Mouse (Mus musculus) embryo, embryonic 11.5 days (tissue): ENCODE measurements around the gene Gm20388.
"Not testable (repeated sequence)": the region's sequence is repeated elsewhere in the genome, so short reads cannot be mapped to it uniquely, and the experiment has no call there.

Experiments
- DNase-seq: peaks from one replicate; pipeline ENCODE4 v3.0.0-alpha.2; 2012; ENCODE audit warnings: low read depth, low spot score

The Gm20388 gene

GRCm38 (mm10) chr8:122303451-122303850 lies 2392.8 kb downstream of the Gm20388 start:
- no peak for DNase-seq

GRCm38 (mm10) chr8:122304058-122304457 lies 2393.4 kb downstream of the Gm20388 start:
- DNase-seq = no peak

- no peak for DNase-seq
Measured at GRCm38 (mm10) chr8:122306660-122307399, 2396.2 kb downstream of the Gm20388 start.

GRCm38 (mm10) chr8:122307836-122308235 lies 2397.2 kb downstream of the Gm20388 start:
- no peak for DNase-seq

DNA sequence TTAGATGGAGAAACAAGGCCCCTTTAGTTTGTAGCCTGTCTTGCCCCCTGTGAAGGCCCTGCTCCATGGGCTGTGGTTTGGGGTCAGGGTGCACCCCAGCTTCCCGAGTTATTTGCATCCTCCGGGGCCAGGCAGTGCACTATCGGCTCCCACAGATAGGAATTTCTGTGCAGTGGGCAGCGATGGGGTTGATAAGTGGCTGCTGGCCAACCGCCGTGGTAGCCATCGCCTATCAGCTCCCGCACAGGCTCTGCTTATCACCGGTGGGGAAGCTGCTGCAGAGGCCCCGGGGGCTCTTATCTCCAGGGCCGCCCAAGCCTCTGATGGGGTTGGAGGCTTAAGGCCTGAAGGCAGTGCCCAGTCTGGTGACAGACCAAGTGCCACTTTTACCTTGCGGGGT lies 2398.6 kb downstream of the Gm20388 start:
- no peak for DNase-seq

DNA sequence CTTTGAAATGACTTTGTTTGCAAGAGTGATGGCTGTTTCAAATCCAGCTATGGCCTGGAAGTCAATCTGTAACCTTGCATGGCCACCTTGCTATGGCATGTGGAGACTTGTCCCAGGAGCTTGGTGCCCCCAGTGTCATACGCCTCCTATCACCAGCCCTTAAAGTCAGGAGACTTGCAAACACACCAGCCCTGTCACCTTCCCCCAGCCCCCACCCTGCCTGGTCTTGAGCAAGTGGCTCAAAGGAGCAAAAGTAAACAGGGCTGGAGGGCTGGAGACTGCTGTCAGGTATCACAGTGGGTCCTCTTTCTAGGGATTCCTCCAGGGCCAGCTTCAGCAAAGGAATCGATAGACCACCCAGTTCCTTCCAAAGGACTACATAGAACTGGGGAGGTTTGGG lies 2400.5 kb downstream of the Gm20388 start:
- DNase-seq = no peak

- no peak for DNase-seq
Measured at GRCm38 (mm10) chr8:122312553-122312952, 2401.9 kb downstream of the Gm20388 start.

GRCm38 (mm10) chr8:122313310-122313709 lies 2402.7 kb downstream of the Gm20388 start:
- no peak for DNase-seq

GRCm38 (mm10) chr8:122314899-122315496 lies 2404.4 kb downstream of the Gm20388 start:
- DNase-seq = no peak

DNA sequence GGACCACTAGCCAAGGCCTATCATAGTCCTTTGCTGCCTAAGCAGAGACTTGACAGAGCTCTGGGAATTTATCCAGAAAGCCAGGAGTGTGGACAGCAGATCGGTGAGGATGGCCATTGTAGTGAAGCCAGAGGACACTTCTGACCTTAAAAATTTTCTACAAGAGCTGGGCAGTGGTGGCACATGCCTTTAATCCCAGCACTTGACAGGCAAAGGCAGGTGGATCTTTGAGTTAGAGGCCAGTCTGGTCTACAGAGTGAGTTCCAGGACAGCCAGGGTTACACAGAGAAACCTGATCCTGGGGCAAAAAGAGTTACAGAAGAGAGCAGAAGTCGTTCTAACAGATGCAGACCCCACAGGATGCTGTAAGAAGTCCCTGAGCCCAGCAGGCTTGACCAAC lies 2405.8 kb downstream of the Gm20388 start:
- no peak for DNase-seq

DNA sequence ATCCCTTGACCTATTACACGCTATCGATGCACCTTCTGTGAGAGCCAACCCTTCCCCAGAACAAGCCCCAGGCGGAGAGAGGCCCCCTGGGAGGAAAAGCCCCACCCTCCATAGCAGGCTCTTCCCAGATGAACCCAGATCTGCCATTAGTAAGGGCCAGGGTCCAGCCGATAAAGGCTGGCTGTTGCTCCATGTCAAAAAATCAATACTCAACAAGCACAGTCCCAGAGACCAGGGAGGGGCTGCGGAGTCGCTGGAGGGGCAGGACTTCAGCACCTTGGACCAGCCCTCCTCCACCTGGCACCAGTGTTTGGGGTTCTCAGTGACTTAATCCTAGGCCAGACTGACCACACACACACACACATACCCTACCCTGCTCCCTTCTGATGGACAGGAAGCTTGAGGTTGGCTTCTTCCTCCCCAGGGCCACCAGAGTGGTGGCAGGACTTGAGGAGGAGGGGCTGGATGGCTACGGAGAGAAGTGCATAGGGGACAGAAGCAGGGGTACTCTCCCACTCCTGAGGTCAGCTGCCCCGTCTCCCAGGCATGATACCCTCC lies 2407.4 kb downstream of the Gm20388 start:
- no peak for DNase-seq

- no peak for DNase-seq
Measured at GRCm38 (mm10) chr8:122319045-122319707, 2408.5 kb downstream of the Gm20388 start.

DNA sequence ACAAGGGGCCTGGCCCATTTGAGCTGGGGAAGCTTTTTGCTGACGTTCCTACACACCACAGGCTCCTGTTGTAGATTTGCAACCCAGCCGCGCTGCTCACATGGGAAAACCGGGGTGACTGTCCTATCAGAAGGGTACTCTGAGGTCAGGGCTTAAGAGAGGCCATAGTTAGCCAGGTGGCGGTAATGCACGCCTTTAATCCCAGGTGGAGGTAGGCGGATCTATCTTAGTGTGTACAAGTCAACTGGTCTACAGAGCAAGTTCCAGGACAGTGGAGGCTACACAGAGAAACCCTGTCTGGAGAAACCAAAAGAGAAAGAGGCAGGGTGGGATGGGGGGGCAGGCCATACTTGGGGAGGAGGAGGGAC lies 2409.1 kb downstream of the Gm20388 start:
- no peak for DNase-seq

DNA sequence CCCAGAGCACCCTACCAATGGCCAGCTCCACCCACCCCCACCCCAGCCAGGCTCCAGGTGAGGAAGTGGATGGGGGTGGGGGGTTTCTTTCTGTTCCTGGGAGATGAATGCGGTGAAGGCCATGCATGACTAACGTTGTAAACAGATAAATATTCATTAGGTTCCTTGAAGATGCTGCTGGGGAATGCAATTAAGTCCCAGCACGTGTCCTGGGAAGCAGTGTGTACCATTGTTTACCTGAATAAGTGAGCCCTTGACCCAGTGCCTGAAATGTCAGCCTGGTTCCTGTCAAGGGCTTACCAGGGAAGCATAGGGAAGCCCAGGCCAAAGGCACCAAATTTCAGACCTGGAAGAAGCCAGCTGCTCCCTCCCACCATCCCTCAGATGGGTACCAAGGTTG lies 2409.9 kb downstream of the Gm20388 start:
- DNase-seq = no peak

DNA sequence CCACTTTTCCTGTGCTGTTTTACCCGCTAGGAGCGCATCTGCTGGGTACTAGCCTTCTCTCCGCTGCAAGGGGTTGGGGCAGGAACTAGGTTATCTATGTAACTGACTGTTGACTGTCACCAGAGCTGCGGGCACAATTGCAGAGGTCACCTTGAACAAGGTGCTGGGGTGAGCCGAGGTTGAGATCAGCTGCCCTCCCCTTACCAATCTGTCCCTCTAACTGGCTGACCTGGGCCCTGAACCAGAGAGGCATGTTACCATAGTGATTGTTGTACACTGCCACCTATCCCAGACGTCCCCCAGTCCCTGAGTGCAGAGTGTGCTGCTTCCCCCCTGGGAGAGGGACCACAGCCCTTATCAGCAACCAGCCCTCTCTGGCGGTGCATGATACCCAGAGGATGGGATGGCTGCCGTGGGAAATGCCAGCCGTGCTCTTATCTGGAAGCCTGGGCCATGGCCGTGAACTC lies 2410.8 kb downstream of the Gm20388 start:
- DNase-seq = no peak

GRCm38 (mm10) chr8:122322126-122322525 lies 2411.5 kb downstream of the Gm20388 start:
- no peak for DNase-seq

DNA sequence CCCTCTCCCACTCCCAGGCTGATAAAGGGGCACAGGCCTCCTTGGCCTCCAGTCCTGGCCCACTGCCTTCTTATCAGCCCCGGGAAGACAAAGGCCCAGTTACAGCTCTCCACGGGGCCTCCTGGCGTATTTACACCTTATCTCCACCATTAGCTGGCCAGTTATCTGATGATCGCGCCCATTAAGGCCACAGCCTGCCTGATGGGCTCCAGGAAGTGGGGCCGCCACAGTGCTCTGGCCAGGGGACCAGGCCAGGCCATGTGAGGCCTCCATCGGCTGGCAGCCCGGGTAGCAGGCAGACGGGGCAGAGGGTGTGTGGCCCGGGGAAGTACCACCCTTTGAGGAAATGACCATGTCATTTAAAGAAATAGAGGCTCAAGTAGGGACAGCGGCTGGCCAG lies 2412.2 kb downstream of the Gm20388 start:
- no peak for DNase-seq

- not testable (repeated sequence) for DNase-seq
Measured at GRCm38 (mm10) chr8:122323951-122324402, 2413.3 kb downstream of the Gm20388 start.

GRCm38 (mm10) chr8:122325196-122325595 lies 2414.6 kb downstream of the Gm20388 start:
- DNase-seq = no peak

DNA sequence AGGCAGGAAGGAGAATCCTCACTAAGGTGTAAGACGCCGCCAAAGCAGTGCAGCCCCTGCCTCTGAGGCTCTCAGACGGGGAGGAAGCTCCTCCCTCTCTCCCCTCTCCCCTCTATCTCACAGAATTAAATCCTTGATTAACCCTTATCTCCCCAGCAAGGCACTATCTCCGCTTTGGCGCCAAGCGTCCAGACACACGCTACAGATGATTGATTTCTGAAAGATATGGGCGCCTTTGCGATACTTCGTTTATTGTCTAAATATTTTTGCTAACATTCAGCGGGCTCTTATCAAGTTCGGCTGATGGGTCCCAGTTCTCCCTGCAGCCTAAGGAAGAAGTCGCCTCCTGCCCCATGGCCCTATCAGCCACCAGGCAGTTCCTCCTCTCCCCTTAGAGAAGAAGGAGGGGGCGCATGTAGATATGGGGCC lies 2415.5 kb downstream of the Gm20388 start:
- no peak for DNase-seq

GRCm38 (mm10) chr8:122329072-122329471 lies 2418.4 kb downstream of the Gm20388 start:
- DNase-seq = no peak

DNA sequence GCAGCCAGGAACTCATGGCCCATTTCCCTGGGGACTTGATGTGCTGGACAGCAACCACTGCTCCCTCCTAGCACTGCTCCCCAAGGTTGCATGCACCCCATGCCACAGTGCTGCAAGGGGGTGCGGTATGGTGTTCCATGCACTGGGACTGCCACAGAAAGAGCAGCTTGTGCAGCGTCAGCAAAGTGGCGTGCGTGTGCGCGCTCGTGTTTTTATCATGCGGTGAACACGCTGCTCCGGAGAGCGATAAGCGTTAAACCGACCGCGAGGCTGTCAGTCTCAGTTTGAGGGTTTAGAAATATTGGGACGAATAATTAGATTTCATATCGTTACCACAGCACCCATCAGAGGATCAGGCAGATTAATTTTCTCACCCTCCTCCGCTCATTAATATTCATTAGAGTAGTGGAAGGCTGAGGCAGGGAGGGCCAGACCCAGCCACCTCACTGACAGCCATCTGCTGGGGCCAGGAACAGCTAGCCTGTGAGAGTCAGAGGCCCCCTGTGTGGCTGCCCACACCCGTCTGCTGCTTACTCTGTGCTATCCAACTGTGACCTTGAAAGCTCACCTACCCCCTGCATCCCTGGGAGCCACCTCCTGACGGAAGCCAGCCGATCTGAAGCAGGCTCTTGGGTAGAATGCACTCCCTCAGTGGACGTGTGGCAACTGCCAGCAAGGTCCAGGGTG lies 2419.1 kb downstream of the Gm20388 start:
- no peak for DNase-seq
